ENCODE assay signal across 7 mouse cellular contexts in genomic region chr15:85336301-85336991, GRCm38 (mm10). TPM values are rescaled to one million over a fixed set of nuclear protein-coding genes. Genes with fewer than 3 reads are reported as not detected.
A peak's percentile ranks its signal among the peaks of the same experiment; 100 is the strongest.
DNase-seq lines count a peak whose midpoint lies in the region; ATAC-seq lines count a peak whose summit lies in the region.

No protein-coding gene starts in this region.

- peak overlapping the region; percentile 94 for H3K27ac ChIP-seq in embryonic facial prominence, embryonic 11.5 days (replicated peaks; ENCODE audit: low read depth, low read length)
- peak overlapping the region; percentile 94 for H3K27ac ChIP-seq in limb, embryonic 10.5 days
- H3K27ac ChIP-seq in midbrain, embryonic 12.5 days (replicated peaks): peak overlapping the region; percentile 98

- no peaks in the 10 kb centered on the region for H3K27me3 ChIP-seq in embryonic facial prominence, embryonic 11.5 days (ENCODE audit: control insufficient read depth, insufficient read depth, low read length)
- no peaks in the 10 kb centered on the region for H3K27me3 ChIP-seq in limb, embryonic 10.5 days (ENCODE audit: low read depth, poor library complexity, severe bottlenecking)
- 0 out of 2 replicates have a peak, but pooled peaks cover 4% of the 10 kb centered on the region for H3K27me3 ChIP-seq in midbrain, embryonic 12.5 days

- no peaks in the 10 kb centered on the region for H3K36me3 ChIP-seq in embryonic facial prominence, embryonic 11.5 days (replicated peaks; ENCODE audit: control insufficient read depth, insufficient read depth, low read depth, low read length)
- 0 out of 2 replicates have a peak, but pooled peaks cover 3% of the 10 kb centered on the region for H3K36me3 ChIP-seq in limb, embryonic 10.5 days
- H3K36me3 ChIP-seq in midbrain, embryonic 12.5 days: no peaks in the 10 kb centered on the region

- no peaks in the 10 kb centered on the region for H3K4me1 ChIP-seq in embryonic facial prominence, embryonic 11.5 days (ENCODE audit: control insufficient read depth, insufficient read depth, low read length)
- H3K4me1 ChIP-seq in limb, embryonic 10.5 days: peaks cover 14% of the 10 kb centered on the region
- H3K4me1 ChIP-seq in midbrain, embryonic 12.5 days: peaks cover 24% of the 10 kb centered on the region

- DNase-seq in adrenal gland, postnatal 14 days: peak; percentile 90
- no peak for DNase-seq in embryonic facial prominence, embryonic 11.5 days (ENCODE audit: low spot score)
- DNase-seq in heart, adult 11 months: peak; percentile 98
- DNase-seq in kidney, adult 11 months: peak; percentile 70
- DNase-seq in limb, embryonic 10.5 days (ENCODE audit: low spot score): peak; percentile 92
- DNase-seq in skeletal muscle tissue, adult 2 months (ENCODE audit: low read depth, low spot score): peak; percentile 59

- H3K9ac ChIP-seq in embryonic facial prominence, embryonic 11.5 days (replicated peaks; ENCODE audit: low read length): peak overlapping the region; percentile 87
- H3K9ac ChIP-seq in midbrain, embryonic 12.5 days (replicated peaks): peak overlapping the region; percentile 93

- WGBS in embryonic facial prominence, embryonic 11.5 days: under 1% methylated on average over 53 of the region's 54 CpGs
- WGBS in limb, embryonic 10.5 days: under 1% methylated on average over 54 of the region's 54 CpGs
- WGBS in midbrain, embryonic 12.5 days: under 1% methylated on average over 54 of the region's 54 CpGs

- peak; percentile 97 for ATAC-seq in embryonic facial prominence, embryonic 11.5 days (replicated peaks; ENCODE audit: insufficient number of reproducible peaks, low FRiP score, low TSS enrichment, low read depth)
- peak; percentile 97 for ATAC-seq in midbrain, embryonic 12.5 days (ENCODE audit: low FRiP score, low read depth)

- H3K9me3 ChIP-seq in embryonic facial prominence, embryonic 11.5 days (replicated peaks; ENCODE audit: control insufficient read depth, low read length): no peaks in the 10 kb centered on the region
- H3K9me3 ChIP-seq in limb, embryonic 10.5 days (replicated peaks): no peaks in the 10 kb centered on the region
- H3K9me3 ChIP-seq in midbrain, embryonic 12.5 days: no peaks in the 10 kb centered on the region

- H3K4me3 ChIP-seq in embryonic facial prominence, embryonic 11.5 days (ENCODE audit: low read depth, low read length): peak overlapping the region; percentile 87
- peak overlapping the region; percentile 86 for H3K4me3 ChIP-seq in limb, embryonic 10.5 days
- H3K4me3 ChIP-seq in midbrain, embryonic 12.5 days: peak overlapping the region; percentile 91

- H3K4me2 ChIP-seq in embryonic facial prominence, embryonic 11.5 days (ENCODE audit: low read depth, low read length): peak overlapping the region; percentile 64
- H3K4me2 ChIP-seq in midbrain, embryonic 12.5 days (replicated peaks): peak overlapping the region; percentile 82

RNA-seq across cellular contexts. Expression of gene Atxn10, which starts 0.4 kb away (rescaled TPM):
- total RNA-seq in adrenal gland, postnatal 14 days (2021): 105 and 109 TPM in 2 replicates
- 378 and 380 TPM in 2 replicates for polyA plus RNA-seq in embryonic facial prominence, embryonic 11.5 days (2014; fragmentation: Nextera tagmentation; extraction: Ambion mirVana)
- 284 and 311 TPM in 2 replicates for polyA plus RNA-seq in limb, embryonic 10.5 days (2016; fragmentation: Nextera tagmentation; extraction: Ambion mirVana)
- 404 and 405 TPM in 2 replicates for polyA plus RNA-seq in midbrain, embryonic 12.5 days (2016; fragmentation: Nextera tagmentation; extraction: Ambion mirVana)
